Mouse (Mus musculus) olfactory bulb, adult 2 months (tissue): ENCODE data around the gene Mtfp1. TPM values are rescaled to one million over a fixed set of nuclear protein-coding genes. Genes with fewer than 3 reads are reported as not detected.

Experiments used
- H3K27ac ChIP-seq: fragments of 200-500 bp; 2 replicates; pipeline ENCODE4 v1.5.1; 2012; ENCODE audit warnings: low read depth, low read length; ENCODE audit not compliant: insufficient read depth
- H3K4me1 ChIP-seq: fragments of 200-500 bp; 2 replicates; pipeline ENCODE4 v1.6.1; 2012; ENCODE audit warnings: low read length; ENCODE audit not compliant: control insufficient read depth, insufficient read depth
- H3K4me3 ChIP-seq: fragments of 200-500 bp; 2 replicates; pipeline ENCODE4 v1.5.1; 2012; ENCODE audit warnings: mild to moderate bottlenecking, low read depth, low read length, moderate library complexity; ENCODE audit not compliant: insufficient read depth
- CTCF ChIP-seq: fragments of 200-500 bp; IDR thresholded peaks from 2 replicates; pipeline ENCODE4 v1.5.1; 2012; ENCODE audit warnings: low read depth, mild to moderate bottlenecking, low read length, moderate library complexity; ENCODE audit not compliant: insufficient read depth
- POLR2A ChIP-seq: fragments of 200-500 bp; IDR thresholded peaks from 2 replicates; pipeline ENCODE4 v1.6.1; 2012; ENCODE audit warnings: mild to moderate bottlenecking, low read depth, low read length, moderate library complexity; ENCODE audit not compliant: insufficient read depth
- WGBS: fragments of 180-500 bp; shearing (Covaris S2); methylation state at CpG from one replicate; pipeline ENCODE4 v1.1.7; 2018; 5-methylcytosine and 5-hydroxymethylcytosine counted together
- polyA plus RNA-seq: library from polyadenylated mRNA; stranded (reverse); fragments of >200 nt; gene quantifications from 2 replicates; pipeline ENCODE4 v1.2.4, GENCODE M21; 2012; ENCODE audit warnings: low replicate concordance; ENCODE audit not compliant: missing spikeins, insufficient read depth, insufficient read length

Gene Mtfp1
- polyA plus RNA-seq, 1 experiment: not detected

- TF ChIP-seq CTCF: no peak
- no peak for TF ChIP-seq POLR2A
- peak overlapping the region; percentile 34 for H3K27ac ChIP-seq
- H3K4me3 ChIP-seq: peak overlapping the region; percentile 83
- peaks cover 24% of the 10 kb centered on the region for H3K4me1 ChIP-seq
- 74% methylated on average over 18 of the region's 18 CpGs for WGBS
Measured at GRCm38 (mm10) chr11:4093459-4094377, 1.5 kb downstream of the Mtfp1 start.

GRCm38 (mm10) chr11:4087267-4087666 is 8.0 kb downstream of the Mtfp1 start:
- WGBS: 15% methylated on average over 2 of the region's 2 CpGs
- Histone ChIP-seq H3K4me3 (no peak overlapping the region), H3K27ac (peak overlapping the region; percentile 98), H3K4me1 (peaks cover 16% of the 10 kb centered on the region)
- TF ChIP-seq POLR2A: no peak

- WGBS: 31% methylated on average over 1 of the region's 1 CpGs
- Histone ChIP-seq H3K4me3 (no peak overlapping the region), H3K27ac (peak overlapping the region; percentile 98), H3K4me1 (peaks cover 12% of the 10 kb centered on the region)
- no peak for TF ChIP-seq CTCF
- TF ChIP-seq POLR2A: no peak
Measured at GRCm38 (mm10) chr11:4086246-4086645, 9.0 kb downstream of the Mtfp1 start.

- WGBS: 30% methylated on average over 5 of the region's 5 CpGs
- Histone ChIP-seq H3K27ac (no peak overlapping the region), H3K4me1 (peaks cover 14% of the 10 kb centered on the region), H3K4me3 (no peak overlapping the region)
- TF ChIP-seq POLR2A (no peak), CTCF (peak; percentile 21; the same call in 1 of the 2 replicates)
Measured at GRCm38 (mm10) chr11:4083316-4084078, 11.7 kb downstream of the Mtfp1 start.

- TF ChIP-seq CTCF (peak; percentile 53), POLR2A (no peak)
- H3K4me1 ChIP-seq: peaks cover 5% of the 10 kb centered on the region
- WGBS: 12% methylated on average over 4 of the region's 4 CpGs
Measured at GRCm38 (mm10) chr11:4080219-4080618, 15.0 kb downstream of the Mtfp1 start.

GRCm38 (mm10) chr11:4078267-4078933 is 16.8 kb downstream of the Mtfp1 start:
- Histone ChIP-seq H3K4me1 (peaks cover 2% of the 10 kb centered on the region; the same call in 1 of the 2 replicates), H3K4me3 (no peak overlapping the region), H3K27ac (no peak overlapping the region)
- TF ChIP-seq CTCF (no peak), POLR2A (no peak)
- 83% methylated on average over 7 of the region's 7 CpGs for WGBS

More at GRCm38 (mm10) chr11:4080219-4080618, 15.0 kb downstream of the Mtfp1 start:
- Histone ChIP-seq H3K27ac (no peak overlapping the region), H3K4me3 (no peak overlapping the region)

GRCm38 (mm10) chr11:4076633-4077032 is 18.6 kb downstream of the Mtfp1 start:
- no peak for TF ChIP-seq POLR2A
- Histone ChIP-seq H3K4me1 (peaks cover 2% of the 10 kb centered on the region; the same call in 1 of the 2 replicates), H3K27ac (no peak overlapping the region), H3K4me3 (no peak overlapping the region)
- 53% methylated on average over 8 of the region's 8 CpGs for WGBS

GRCm38 (mm10) chr11:4069664-4070063 is 25.6 kb downstream of the Mtfp1 start:
- 58% methylated on average over 1 of the region's 1 CpGs for WGBS
- TF ChIP-seq CTCF (no peak), POLR2A (no peak)
- no peak overlapping the region for H3K27ac ChIP-seq
- no peak overlapping the region for H3K4me3 ChIP-seq
- H3K4me1 ChIP-seq: peaks cover 4% of the 10 kb centered on the region; the same call in 1 of the 2 replicates
